Mouse (Mus musculus): ENCODE results near the gene Cope. TPM values are rescaled to one million over a fixed set of nuclear protein-coding genes. Genes with fewer than 3 reads are reported as not detected.

Cope gene
- polyA plus RNA-seq, 1 experiment from 2014 or later = 209 TPM

- ATAC-seq (ENCODE audit: low read depth) = no peak
- 86% methylated on average over 6 of the region's 6 CpGs for WGBS (ENCODE audit: insufficient replicate concordance)
- H3K4me2 ChIP-seq (ENCODE audit: low read depth, low read length) = no peak overlapping the region
- no peak overlapping the region for H3K4me3 ChIP-seq (ENCODE audit: low read depth, low read length)
- no peaks in the 10 kb centered on the region for H3K9me3 ChIP-seq (replicated peaks; ENCODE audit: control insufficient read depth, low read length)
- H3K36me3 ChIP-seq (ENCODE audit: control insufficient read depth, insufficient read depth) = peaks cover 71% of the 10 kb centered on the region
- peaks cover 22% of the 10 kb centered on the region for H3K4me1 ChIP-seq (ENCODE audit: control insufficient read depth, low read depth, low read length)
- H3K9ac ChIP-seq (ENCODE audit: low read depth, low read length) = no peak overlapping the region
- no peaks in the 10 kb centered on the region for H3K27me3 ChIP-seq (ENCODE audit: control insufficient read depth, insufficient read depth, low read depth, low read length)
- no peak overlapping the region for H3K27ac ChIP-seq (ENCODE audit: low read length)
These were observed 30.5 kb downstream of the Cope start for GRCm38 (mm10) chr8:70332878-70333202.

- Histone ChIP-seq H3K27me3 (ENCODE audit: control insufficient read depth, insufficient read depth, low read depth, low read length) (no peaks in the 10 kb centered on the region), H3K4me3 (ENCODE audit: low read depth, low read length) (no peak overlapping the region), H3K27ac (ENCODE audit: low read length) (no peak overlapping the region), H3K4me1 (ENCODE audit: control insufficient read depth, low read depth, low read length) (no peaks in the 10 kb centered on the region), H3K36me3 (ENCODE audit: control insufficient read depth, insufficient read depth) (peaks cover 98% of the 10 kb centered on the region), H3K9ac (ENCODE audit: low read depth, low read length) (no peak overlapping the region), H3K4me2 (ENCODE audit: low read depth, low read length) (no peak overlapping the region), H3K9me3 (replicated peaks; ENCODE audit: control insufficient read depth, low read length) (no peaks in the 10 kb centered on the region)
- 81% methylated on average over 7 of the region's 7 CpGs for WGBS (ENCODE audit: insufficient replicate concordance)
- no peak for ATAC-seq (ENCODE audit: low read depth)
These were observed 36.6 kb downstream of the Cope start for GRCm38 (mm10) chr8:70338931-70339330.

- WGBS (ENCODE audit: insufficient replicate concordance) = 91% methylated on average over 7 of the region's 7 CpGs
- no peak for ATAC-seq (ENCODE audit: low read depth)
- peaks cover 14% of the 10 kb centered on the region for H3K4me1 ChIP-seq (ENCODE audit: control insufficient read depth, low read depth, low read length)
- no peak overlapping the region for H3K27ac ChIP-seq (ENCODE audit: low read length)
- H3K4me3 ChIP-seq (ENCODE audit: low read depth, low read length) = no peak overlapping the region
- peaks cover 87% of the 10 kb centered on the region for H3K36me3 ChIP-seq (ENCODE audit: control insufficient read depth, insufficient read depth)
- H3K9ac ChIP-seq (ENCODE audit: low read depth, low read length) = no peak overlapping the region
- H3K27me3 ChIP-seq (ENCODE audit: control insufficient read depth, insufficient read depth, low read depth, low read length) = no peaks in the 10 kb centered on the region
- H3K4me2 ChIP-seq (ENCODE audit: low read depth, low read length) = no peak overlapping the region
- H3K9me3 ChIP-seq (replicated peaks; ENCODE audit: control insufficient read depth, low read length) = no peaks in the 10 kb centered on the region
These were observed 38.3 kb downstream of the Cope start for GRCm38 (mm10) chr8:70340659-70341058.

GRCm38 (mm10) chr8:70342007-70342406 lies 39.7 kb downstream of the Cope start:
- Histone ChIP-seq H3K4me2 (ENCODE audit: low read depth, low read length) (no peak overlapping the region), H3K4me1 (ENCODE audit: control insufficient read depth, low read depth, low read length) (peaks cover 24% of the 10 kb centered on the region), H3K36me3 (ENCODE audit: control insufficient read depth, insufficient read depth) (peaks cover 78% of the 10 kb centered on the region), H3K9ac (ENCODE audit: low read depth, low read length) (no peak overlapping the region), H3K27ac (ENCODE audit: low read length) (no peak overlapping the region), H3K4me3 (ENCODE audit: low read depth, low read length) (no peak overlapping the region), H3K9me3 (replicated peaks; ENCODE audit: control insufficient read depth, low read length) (no peaks in the 10 kb centered on the region), H3K27me3 (ENCODE audit: control insufficient read depth, insufficient read depth, low read depth, low read length) (no peaks in the 10 kb centered on the region)
- ATAC-seq (ENCODE audit: low read depth) = no peak
- WGBS (ENCODE audit: insufficient replicate concordance) = 86% methylated on average over 14 of the region's 14 CpGs

GRCm38 (mm10) chr8:70343076-70343475 lies 40.8 kb downstream of the Cope start:
- ATAC-seq (ENCODE audit: low read depth) = no peak
- 91% methylated on average over 7 of the region's 7 CpGs for WGBS (ENCODE audit: insufficient replicate concordance)
- Histone ChIP-seq H3K4me2 (ENCODE audit: low read depth, low read length) (no peak overlapping the region), H3K4me1 (ENCODE audit: control insufficient read depth, low read depth, low read length) (peaks cover 28% of the 10 kb centered on the region), H3K9ac (ENCODE audit: low read depth, low read length) (no peak overlapping the region), H3K9me3 (replicated peaks; ENCODE audit: control insufficient read depth, low read length) (no peaks in the 10 kb centered on the region), H3K27ac (ENCODE audit: low read length) (no peak overlapping the region), H3K36me3 (ENCODE audit: control insufficient read depth, insufficient read depth) (peaks cover 67% of the 10 kb centered on the region), H3K27me3 (ENCODE audit: control insufficient read depth, insufficient read depth, low read depth, low read length) (no peaks in the 10 kb centered on the region), H3K4me3 (ENCODE audit: low read depth, low read length) (no peak overlapping the region)

GRCm38 (mm10) chr8:70343696-70344095 lies 41.4 kb downstream of the Cope start:
- Histone ChIP-seq H3K9me3 (replicated peaks; ENCODE audit: control insufficient read depth, low read length) (no peaks in the 10 kb centered on the region), H3K27ac (ENCODE audit: low read length) (no peak overlapping the region), H3K4me1 (ENCODE audit: control insufficient read depth, low read depth, low read length) (peaks cover 35% of the 10 kb centered on the region), H3K36me3 (ENCODE audit: control insufficient read depth, insufficient read depth) (peaks cover 61% of the 10 kb centered on the region), H3K9ac (ENCODE audit: low read depth, low read length) (no peak overlapping the region), H3K4me3 (ENCODE audit: low read depth, low read length) (no peak overlapping the region), H3K27me3 (ENCODE audit: control insufficient read depth, insufficient read depth, low read depth, low read length) (no peaks in the 10 kb centered on the region), H3K4me2 (ENCODE audit: low read depth, low read length) (no peak overlapping the region)
- 61% methylated on average over 6 of the region's 6 CpGs for WGBS (ENCODE audit: insufficient replicate concordance)
- ATAC-seq (ENCODE audit: low read depth) = 0 out of 2 replicates have a peak, but pooled peaks have one; percentile 23

- H3K36me3 ChIP-seq (ENCODE audit: control insufficient read depth, insufficient read depth) = peaks cover 60% of the 10 kb centered on the region
- no peak overlapping the region for H3K4me3 ChIP-seq (ENCODE audit: low read depth, low read length)
- ATAC-seq (ENCODE audit: low read depth) = no peak
- no peaks in the 10 kb centered on the region for H3K27me3 ChIP-seq (ENCODE audit: control insufficient read depth, insufficient read depth, low read depth, low read length)
- peaks cover 41% of the 10 kb centered on the region for H3K4me1 ChIP-seq (ENCODE audit: control insufficient read depth, low read depth, low read length)
- no peak overlapping the region for H3K4me2 ChIP-seq (ENCODE audit: low read depth, low read length)
- H3K27ac ChIP-seq (ENCODE audit: low read length) = 0 out of 2 replicates have a peak overlapping the region, but pooled peaks have one; percentile 2
- 87% methylated on average over 2 of the region's 2 CpGs for WGBS (ENCODE audit: insufficient replicate concordance)
- no peaks in the 10 kb centered on the region for H3K9me3 ChIP-seq (replicated peaks; ENCODE audit: control insufficient read depth, low read length)
- H3K9ac ChIP-seq (ENCODE audit: low read depth, low read length) = no peak overlapping the region
These were observed 42.0 kb downstream of the Cope start for GRCm38 (mm10) chr8:70344279-70344678.

GRCm38 (mm10) chr8:70347443-70347842 lies 45.1 kb downstream of the Cope start:
- H3K4me1 ChIP-seq (ENCODE audit: control insufficient read depth, low read depth, low read length) = peaks cover 68% of the 10 kb centered on the region
- H3K36me3 ChIP-seq (ENCODE audit: control insufficient read depth, insufficient read depth) = peaks cover 35% of the 10 kb centered on the region
- no peaks in the 10 kb centered on the region for H3K9me3 ChIP-seq (replicated peaks; ENCODE audit: control insufficient read depth, low read length)
- no peak for ATAC-seq (ENCODE audit: low read depth)
- H3K9ac ChIP-seq (ENCODE audit: low read depth, low read length) = no peak overlapping the region
- no peak overlapping the region for H3K4me2 ChIP-seq (ENCODE audit: low read depth, low read length)
- WGBS (ENCODE audit: insufficient replicate concordance) = 75% methylated on average over 4 of the region's 4 CpGs
- H3K4me3 ChIP-seq (ENCODE audit: low read depth, low read length) = no peak overlapping the region
- no peaks in the 10 kb centered on the region for H3K27me3 ChIP-seq (ENCODE audit: control insufficient read depth, insufficient read depth, low read depth, low read length)
- H3K27ac ChIP-seq (ENCODE audit: low read length) = no peak overlapping the region

- H3K27me3 ChIP-seq (ENCODE audit: control insufficient read depth, insufficient read depth, low read depth, low read length) = no peaks in the 10 kb centered on the region
- no peak for ATAC-seq (ENCODE audit: low read depth)
- H3K36me3 ChIP-seq (ENCODE audit: control insufficient read depth, insufficient read depth) = peaks cover 30% of the 10 kb centered on the region
- WGBS (ENCODE audit: insufficient replicate concordance) = 67% methylated on average over 1 of the region's 1 CpGs
- no peak overlapping the region for H3K27ac ChIP-seq (ENCODE audit: low read length)
- no peak overlapping the region for H3K4me2 ChIP-seq (ENCODE audit: low read depth, low read length)
- H3K4me3 ChIP-seq (ENCODE audit: low read depth, low read length) = no peak overlapping the region
- H3K9ac ChIP-seq (ENCODE audit: low read depth, low read length) = no peak overlapping the region
- no peaks in the 10 kb centered on the region for H3K9me3 ChIP-seq (replicated peaks; ENCODE audit: control insufficient read depth, low read length)
- H3K4me1 ChIP-seq (ENCODE audit: control insufficient read depth, low read depth, low read length) = peaks cover 68% of the 10 kb centered on the region
These were observed 45.6 kb downstream of the Cope start for GRCm38 (mm10) chr8:70347860-70348420.

Measured in liver, embryonic 16.5 days (tissue).